Comparison of ENCODE assay signal across 10 mouse cellular contexts in genomic region chr2:120128011-120128410, GRCm38 (mm10). TPM values are rescaled to one million over a fixed set of nuclear protein-coding genes. Genes with fewer than 3 reads are reported as not detected.
DNase-seq lines count a peak whose midpoint lies in the region; ATAC-seq and TF ChIP-seq lines count a peak whose summit lies in the region.
"Had no signal": no experiment of that assay in that cellular context is flagged by ENCODE, and none has a peak within 500 bp of the region (broad histone marks: within the 10 kb centered on the region; RNA-seq: fewer than 3 reads in every experiment).

No protein-coding gene starts in this region.

- intact Hi-C loops in heart, postnatal 10 days (cut with DNase I) = loop anchor here (2.0 kb wide), 2 partner anchors 17 to 25 kb away; no protein-coding TSS in a partner anchor

- no peak overlapping the region for H3K4me3 ChIP-seq in heart, embryonic 15.5 days
- no peak overlapping the region for H3K4me3 ChIP-seq in neural tube, embryonic 13.5 days
- H3K4me3 ChIP-seq in neural tube, embryonic 15.5 days (replicated peaks) = no peak overlapping the region
- H3K4me3 ChIP-seq in limb, embryonic 14.5 days (replicated peaks; ENCODE audit: low read length) = no peak overlapping the region
- H3K4me3 ChIP-seq in stomach, postnatal 0 days (ENCODE audit: low read depth, low read length) = no peak overlapping the region
- H3K4me3 ChIP-seq: hindbrain, embryonic 15.5 days had no signal

- H3K27ac ChIP-seq in heart, embryonic 15.5 days = peak overlapping the region; percentile 92
- H3K27ac ChIP-seq in neural tube, embryonic 13.5 days (replicated peaks) = peak overlapping the region; percentile 25; the same call in 1 of the 2 replicates
- no peak overlapping the region for H3K27ac ChIP-seq in neural tube, embryonic 15.5 days (replicated peaks)
- H3K27ac ChIP-seq in limb, embryonic 14.5 days (replicated peaks; ENCODE audit: low read depth, low read length) = 0 out of 2 replicates have a peak overlapping the region, but pooled peaks have one; percentile 43
- peak overlapping the region; percentile 78 for H3K27ac ChIP-seq in stomach, postnatal 0 days (replicated peaks)
- H3K27ac ChIP-seq: hindbrain, embryonic 15.5 days had no signal

- H3K27me3 ChIP-seq in heart, embryonic 15.5 days = no peaks in the 10 kb centered on the region
- no peaks in the 10 kb centered on the region for H3K27me3 ChIP-seq in neural tube, embryonic 13.5 days
- H3K27me3 ChIP-seq in neural tube, embryonic 15.5 days (replicated peaks) = no peaks in the 10 kb centered on the region
- H3K27me3 ChIP-seq in limb, embryonic 14.5 days (ENCODE audit: control insufficient read depth, insufficient read depth, low read length) = no peaks in the 10 kb centered on the region
- H3K27me3 ChIP-seq in stomach, postnatal 0 days (ENCODE audit: control insufficient read depth, insufficient read depth, low read length) = no peaks in the 10 kb centered on the region
- H3K27me3 ChIP-seq: hindbrain, embryonic 15.5 days had no signal

- H3K9ac ChIP-seq in heart, embryonic 15.5 days = no peak overlapping the region
- H3K9ac ChIP-seq in neural tube, embryonic 13.5 days = no peak overlapping the region
- no peak overlapping the region for H3K9ac ChIP-seq in neural tube, embryonic 15.5 days (replicated peaks)
- H3K9ac ChIP-seq in limb, embryonic 14.5 days (ENCODE audit: low read depth, low read length, severe bottlenecking) = no peak overlapping the region
- H3K9ac ChIP-seq in stomach, postnatal 0 days (ENCODE audit: low read length) = 0 out of 2 replicates have a peak overlapping the region, but pooled peaks have one; percentile 27
- H3K9ac ChIP-seq: hindbrain, embryonic 15.5 days had no signal

- peaks cover 70% of the 10 kb centered on the region for H3K4me1 ChIP-seq in heart, embryonic 15.5 days (replicated peaks)
- 0 out of 2 replicates have a peak, but pooled peaks cover 5% of the 10 kb centered on the region for H3K4me1 ChIP-seq in neural tube, embryonic 13.5 days (replicated peaks)
- H3K4me1 ChIP-seq in neural tube, embryonic 15.5 days = peaks cover 4% of the 10 kb centered on the region; the same call in 1 of the 2 replicates
- H3K4me1 ChIP-seq in limb, embryonic 14.5 days (ENCODE audit: control insufficient read depth, insufficient read depth, low read length) = 0 out of 2 replicates have a peak, but pooled peaks cover 4% of the 10 kb centered on the region
- peaks cover 18% of the 10 kb centered on the region for H3K4me1 ChIP-seq in stomach, postnatal 0 days (replicated peaks; ENCODE audit: control insufficient read depth, insufficient read depth)
- H3K4me1 ChIP-seq: hindbrain, embryonic 15.5 days had no signal

- TF ChIP-seq CTCF in stomach, postnatal 0 days (IDR thresholded peaks at IDR 0.05; ENCODE audit: low read depth) = no peak

- H3K9me3 ChIP-seq in heart, embryonic 15.5 days (replicated peaks) = no peaks in the 10 kb centered on the region
- H3K9me3 ChIP-seq in neural tube, embryonic 13.5 days = no peaks in the 10 kb centered on the region
- no peaks in the 10 kb centered on the region for H3K9me3 ChIP-seq in neural tube, embryonic 15.5 days (replicated peaks)
- H3K9me3 ChIP-seq in limb, embryonic 14.5 days (ENCODE audit: control insufficient read depth, low read length) = no peaks in the 10 kb centered on the region
- H3K9me3 ChIP-seq in stomach, postnatal 0 days (ENCODE audit: control insufficient read depth, low read length) = no peaks in the 10 kb centered on the region
- H3K9me3 ChIP-seq: hindbrain, embryonic 15.5 days had no signal

- TF ChIP-seq EP300 in stomach, postnatal 0 days (optimal IDR thresholded peaks at IDR 0.05) = no peak

- no peak overlapping the region; the same call in 1 of the 2 replicates for H3K4me2 ChIP-seq in heart, embryonic 15.5 days
- H3K4me2 ChIP-seq in neural tube, embryonic 13.5 days = no peak overlapping the region
- H3K4me2 ChIP-seq in neural tube, embryonic 15.5 days = no peak overlapping the region
- H3K4me2 ChIP-seq in limb, embryonic 14.5 days (replicated peaks; ENCODE audit: low read depth, low read length, severe bottlenecking) = no peak overlapping the region
- no peak overlapping the region for H3K4me2 ChIP-seq in stomach, postnatal 0 days (replicated peaks; ENCODE audit: low read depth)
- H3K4me2 ChIP-seq: hindbrain, embryonic 15.5 days had no signal

- H3K36me3 ChIP-seq in heart, embryonic 15.5 days = 0 out of 2 replicates have a peak, but pooled peaks cover 6% of the 10 kb centered on the region
- H3K36me3 ChIP-seq in neural tube, embryonic 13.5 days = no peaks in the 10 kb centered on the region
- H3K36me3 ChIP-seq in neural tube, embryonic 15.5 days = no peaks in the 10 kb centered on the region
- H3K36me3 ChIP-seq in limb, embryonic 14.5 days (ENCODE audit: control insufficient read depth, insufficient read depth, low read length) = no peaks in the 10 kb centered on the region
- H3K36me3 ChIP-seq in stomach, postnatal 0 days (ENCODE audit: control insufficient read depth, insufficient read depth, low read length) = 0 out of 2 replicates have a peak, but pooled peaks cover 3% of the 10 kb centered on the region
- H3K36me3 ChIP-seq: hindbrain, embryonic 15.5 days had no signal

- no peak for DNase-seq in heart, postnatal 10 days
- no peak for DNase-seq in limb, embryonic 14.5 days (ENCODE audit: low spot score)
- DNase-seq in stomach, postnatal 0 days (ENCODE audit: low spot score) = no peak
- no peak for DNase-seq in gastrocnemius, adult 8-10 months (ENCODE audit: low spot score in 2 of 2)
- no peak for DNase-seq in gastrocnemius, postnatal 25 days
- DNase-seq: cerebellum, adult 9-10 months had no signal

- no peak for TF ChIP-seq POLR2A in limb, embryonic 14.5 days (IDR thresholded peaks at IDR 0.05; ENCODE audit: borderline replicate concordance, extremely low read depth, insufficient read depth, insufficient read length)

- ATAC-seq in heart, embryonic 15.5 days (replicated peaks; ENCODE audit: insufficient number of reproducible peaks, insufficient read depth, low FRiP score, low read depth) = no peak
- no peak for ATAC-seq in neural tube, embryonic 13.5 days (ENCODE audit: low read depth)
- no peak for ATAC-seq in neural tube, embryonic 15.5 days (ENCODE audit: low FRiP score)
- ATAC-seq in limb, embryonic 14.5 days (ENCODE audit: low FRiP score, low read depth) = no peak
- ATAC-seq in stomach, postnatal 0 days (ENCODE audit: low FRiP score, low TSS enrichment) = no peak

RNA-seq across cellular contexts. Expression of gene Ehd4, which starts 26.4 kb away (rescaled TPM):
- 164 and 188 TPM in 2 replicates for polyA plus RNA-seq in heart, embryonic 15.5 days (2015; fragmentation: Nextera tagmentation; extraction: Ambion mirVana)
- 100 to 1,000 TPM; 514 to 538 TPM for total RNA-seq in heart, postnatal 10 days (2021)
- polyA plus RNA-seq in neural tube, embryonic 13.5 days (2015; fragmentation: Nextera tagmentation; extraction: Ambion mirVana) = 15.1 and 15.7 TPM in 2 replicates
- 15.9 and 27.7 TPM in 2 replicates for polyA plus RNA-seq in neural tube, embryonic 15.5 days (2015; fragmentation: Nextera tagmentation; extraction: Ambion mirVana)
- polyA plus RNA-seq in limb, embryonic 14.5 days (2012; rRNA removed) = 18.3 and 19.7 TPM in 2 replicates
- polyA plus RNA-seq in limb, embryonic 14.5 days (2014; fragmentation: Nextera tagmentation; extraction: Ambion mirVana) = 37.1 and 51.0 TPM in 2 replicates
- 65.6 and 75.1 TPM in 2 replicates for polyA plus RNA-seq in stomach, postnatal 0 days (2015; fragmentation: Nextera tagmentation; extraction: Ambion mirVana)
- total RNA-seq in gastrocnemius, adult 8-10 months (2022) = 10 to 100 TPM; 19.2 to 29.3 (median 25.5) TPM
- total RNA-seq in gastrocnemius, postnatal 25 days (2021) = 10 to 100 TPM; 36.0 to 56.6 TPM
